In genomic region chr2:11694104-11694503, GRCm38 (mm10) we compare ENCODE assay signal across 31 mouse cellular contexts. TPM values are rescaled to one million over a fixed set of nuclear protein-coding genes. Genes with fewer than 3 reads are reported as not detected.
A peak's percentile ranks its signal among the peaks of the same experiment; 100 is the strongest.
DNase-seq lines count a peak whose midpoint lies in the region; ATAC-seq and TF ChIP-seq lines count a peak whose summit lies in the region.
"Had no signal": no experiment of that assay in that cellular context is flagged by ENCODE, and none has a peak within 500 bp of the region (broad histone marks: within the 10 kb centered on the region; RNA-seq: fewer than 3 reads in every experiment).

No protein-coding gene starts in this region.

- WGBS in liver, embryonic 13.5 days (ENCODE audit: insufficient replicate concordance) = 56% methylated on average over 2 of the region's 2 CpGs
- 55% methylated on average over 2 of the region's 2 CpGs for WGBS in intestine, embryonic 16.5 days

- H3K9ac ChIP-seq in liver, embryonic 13.5 days = no peak overlapping the region
- no peak overlapping the region for H3K9ac ChIP-seq in intestine, embryonic 16.5 days (ENCODE audit: low read depth, low read length)
- H3K9ac ChIP-seq: embryonic facial prominence, embryonic 13.5 days; forebrain, embryonic 12.5 days; hindbrain, embryonic 14.5 days; midbrain, embryonic 15.5 days; neural tube, embryonic 12.5 days had no signal

- no peaks in the 10 kb centered on the region for H3K36me3 ChIP-seq in liver, embryonic 13.5 days
- H3K36me3 ChIP-seq in intestine, embryonic 16.5 days (ENCODE audit: control insufficient read depth, insufficient read depth, low read length) = no peaks in the 10 kb centered on the region
- H3K36me3 ChIP-seq: embryonic facial prominence, embryonic 13.5 days; forebrain, embryonic 12.5 days; midbrain, embryonic 15.5 days; neural tube, embryonic 12.5 days had no signal

- peak; percentile 73 for DNase-seq in kidney, adult 9 months
- peak; percentile 71 to 72 for DNase-seq in kidney, postnatal 36 days
- DNase-seq in liver, embryonic 13.5 days = no peak
- no peak for DNase-seq in gastrocnemius, adult 2 months
- DNase-seq in MN1 (ENCODE audit: low spot score) = no peak
- no peak for DNase-seq in thymus, postnatal 10 days (ENCODE audit: low spot score in 2 of 2)
- DNase-seq: adrenal gland, adult 8-10 months; B cell, adult 2 months; cerebellum, adult 8-10 months; cerebellum, postnatal 36 days; embryo, embryonic 11 days; heart, postnatal 4 days; retina, postnatal 1 day; right cerebral cortex, postnatal 25 days; thymus, adult 2 months had no signal

- peak overlapping the region; percentile 86 for H3K27ac ChIP-seq in brown adipose tissue, adult 24 weeks (replicated peaks; ENCODE audit: low read depth, low read length)
- peak overlapping the region; percentile 10; the same call in 1 of the 2 replicates for H3K27ac ChIP-seq in liver, embryonic 13.5 days
- no peak overlapping the region for H3K27ac ChIP-seq in gastrocnemius, adult 2 months
- no peak overlapping the region for H3K27ac ChIP-seq in intestine, embryonic 16.5 days (ENCODE audit: low read length)
- H3K27ac ChIP-seq: embryonic facial prominence, embryonic 13.5 days; forebrain, embryonic 12.5 days; hindbrain, embryonic 14.5 days; layer of hippocampus, adult 2 months; macrophage; midbrain, embryonic 15.5 days; neural tube, embryonic 12.5 days had no signal

- no peak overlapping the region for H3K4me2 ChIP-seq in liver, embryonic 13.5 days
- H3K4me2 ChIP-seq in intestine, embryonic 16.5 days (ENCODE audit: low read depth, low read length) = no peak overlapping the region
- H3K4me2 ChIP-seq: embryonic facial prominence, embryonic 13.5 days; forebrain, embryonic 12.5 days; hindbrain, embryonic 14.5 days; midbrain, embryonic 15.5 days; neural tube, embryonic 12.5 days had no signal

- H3K27me3 ChIP-seq in liver, embryonic 13.5 days = no peaks in the 10 kb centered on the region
- H3K27me3 ChIP-seq in intestine, embryonic 16.5 days (replicated peaks; ENCODE audit: control insufficient read depth, insufficient read depth, low read length) = no peaks in the 10 kb centered on the region
- H3K27me3 ChIP-seq: CH12.LX; embryonic facial prominence, embryonic 13.5 days; forebrain, embryonic 12.5 days; midbrain, embryonic 15.5 days; neural tube, embryonic 12.5 days had no signal

- peaks cover 7% of the 10 kb centered on the region for H3K4me1 ChIP-seq in brown adipose tissue, adult 24 weeks (ENCODE audit: control insufficient read depth, insufficient read depth, insufficient read length, low read length)
- peaks cover 8% of the 10 kb centered on the region; the same call in 1 of the 2 replicates for H3K4me1 ChIP-seq in liver, embryonic 13.5 days (replicated peaks)
- no peaks in the 10 kb centered on the region for H3K4me1 ChIP-seq in intestine, embryonic 16.5 days (ENCODE audit: control insufficient read depth, insufficient read depth, low read length)
- H3K4me1 ChIP-seq: embryonic facial prominence, embryonic 13.5 days; forebrain, embryonic 12.5 days; midbrain, embryonic 15.5 days; neural tube, embryonic 12.5 days had no signal

- ATAC-seq in liver, embryonic 13.5 days (ENCODE audit: low read depth) = peak; percentile 41
- ATAC-seq in intestine, embryonic 16.5 days = no peak
- ATAC-seq: activated CD4-positive, CD25-positive, alpha-beta regulatory T cell, adult 4 months; inflammation-experienced regulatory T-cells, adult 6 months; midbrain, embryonic 15.5 days had no signal

- no peaks in the 10 kb centered on the region for H3K9me3 ChIP-seq in liver, embryonic 13.5 days (replicated peaks)
- no peaks in the 10 kb centered on the region for H3K9me3 ChIP-seq in intestine, embryonic 16.5 days (ENCODE audit: control insufficient read depth, low read length)
- H3K9me3 ChIP-seq: embryonic facial prominence, embryonic 13.5 days; forebrain, embryonic 12.5 days; midbrain, embryonic 15.5 days; neural tube, embryonic 12.5 days had no signal

- intact Hi-C loops in gastrocnemius, adult 2 months (cut with DNase I) = no loop called here

- no peak overlapping the region for H3K4me3 ChIP-seq in brown adipose tissue, adult 24 weeks (ENCODE audit: insufficient read depth, low read depth, low read length)
- no peak overlapping the region for H3K4me3 ChIP-seq in liver, embryonic 13.5 days (replicated peaks)
- no peak overlapping the region for H3K4me3 ChIP-seq in gastrocnemius, adult 2 months
- H3K4me3 ChIP-seq in intestine, embryonic 16.5 days (ENCODE audit: low read length) = no peak overlapping the region
- H3K4me3 ChIP-seq: embryonic facial prominence, embryonic 13.5 days; erythroblast, embryonic 14.5 days; forebrain, embryonic 12.5 days; layer of hippocampus, adult 2 months; midbrain, embryonic 15.5 days; neural tube, embryonic 12.5 days had no signal

- no peak for TF ChIP-seq CTCF in gastrocnemius, adult 2 months (IDR thresholded peaks at IDR 0.05)

RNA-seq across cellular contexts. Expression of gene Il15ra, which starts 11.0 kb away (rescaled TPM):
- polyA plus RNA-seq in brown adipose tissue, adult 24 weeks (2012; ENCODE audit: insufficient read depth, insufficient read length, missing spikeins) = 44.9 and 47.0 TPM in 2 replicates
- 2.7 and 2.8 TPM in 2 replicates for polyA plus RNA-seq in liver, embryonic 13.5 days (2015; fragmentation: Nextera tagmentation; extraction: Ambion mirVana)
- 10 to 100 TPM; 29.8 to 38.6 TPM for total RNA-seq in gastrocnemius, adult 2 months (2021)
- 2.0 and 2.2 TPM in 2 replicates for polyA plus RNA-seq in intestine, embryonic 16.5 days (2015; fragmentation: Nextera tagmentation; extraction: Ambion mirVana)
- polyA plus RNA-seq: erythroblast, embryonic 14.5 days; forebrain, embryonic 12.5 days had no signal

RNA-seq across cellular contexts. Expression of gene Il2ra, which starts 51.5 kb away (rescaled TPM):
- polyA plus RNA-seq in brown adipose tissue, adult 24 weeks (2012; ENCODE audit: insufficient read depth, insufficient read length, missing spikeins) = 0.32 and 2.0 TPM in 2 replicates
- not detected in 2 replicates for polyA plus RNA-seq in liver, embryonic 13.5 days (2015; fragmentation: Nextera tagmentation; extraction: Ambion mirVana)
- total RNA-seq in gastrocnemius, adult 2 months (2021) = under 1 TPM; 0.45 to 0.92 TPM
- 0.10 and 0.12 TPM in 2 replicates for polyA plus RNA-seq in intestine, embryonic 16.5 days (2015; fragmentation: Nextera tagmentation; extraction: Ambion mirVana)
- total RNA-seq: heart, postnatal 4 days; MEL had no signal
- polyA plus RNA-seq: embryonic facial prominence, embryonic 13.5 days; forebrain, embryonic 12.5 days; hindbrain, embryonic 14.5 days; limb, embryonic 14.5 days; neural tube, embryonic 12.5 days; stomach, embryonic 16.5 days had no signal

Comparison
In these comparisons a context has a peak if more than half of its experiments do, and no peak if none do; other contexts are left out.
1. H3K27ac ChIP-seq: peak in brown adipose tissue, adult 24 weeks (single experiment) and liver, embryonic 13.5 days (single experiment); none in gastrocnemius, adult 2 months (single experiment) and intestine, embryonic 16.5 days (single experiment).
2. DNase-seq: peak in kidney, adult 9 months (single experiment) and kidney, postnatal 36 days (2 of 2); none in liver, embryonic 13.5 days (single experiment), gastrocnemius, adult 2 months (single experiment), MN1 (single experiment) and thymus, postnatal 10 days (0 of 2).
3. RNA of gene Il15ra, which starts 11.0 kb away (polyA plus RNA-seq): 44.9 to 47.0 TPM in brown adipose tissue, adult 24 weeks; 2.7 to 2.8 TPM in liver, embryonic 13.5 days and 2.0 to 2.2 TPM in intestine, embryonic 16.5 days; every median in the first group is over 10 times any median in the second.